Mouse (Mus musculus) natural killer cell, adult 2 months (primary cell): ENCODE data around the gene Sbf2.

Experiments
- DNase-seq, 2 experiments: peaks; one replicate each; pipeline ENCODE4 v3.0.0; 2022; ENCODE audit warnings: low spot score in 2 of 2

Sbf2 gene

GRCm38 (mm10) chr7:110279183-110279582 is 335.5 kb downstream of the Sbf2 start:
- DNase-seq: no peak

GRCm38 (mm10) chr7:110277734-110278245 is 336.9 kb downstream of the Sbf2 start:
- no peak for DNase-seq

GRCm38 (mm10) chr7:110272434-110272833 is 342.3 kb downstream of the Sbf2 start:
- DNase-seq: no peak

- no peak for DNase-seq
Measured at GRCm38 (mm10) chr7:110271814-110272213, 342.9 kb downstream of the Sbf2 start.

GRCm38 (mm10) chr7:110270455-110270854 is 344.3 kb downstream of the Sbf2 start:
- peak; percentile 56 to 67 for DNase-seq

- no peak for DNase-seq
Measured at GRCm38 (mm10) chr7:110269777-110270176, 344.9 kb downstream of the Sbf2 start.

- no peak for DNase-seq
Measured at GRCm38 (mm10) chr7:110268511-110268910, 346.2 kb downstream of the Sbf2 start.

- no peak for DNase-seq
Measured at GRCm38 (mm10) chr7:110267994-110268393, 346.7 kb downstream of the Sbf2 start.

GRCm38 (mm10) chr7:110267014-110267413 is 347.7 kb downstream of the Sbf2 start:
- no peak for DNase-seq

- DNase-seq: peak; percentile 74 to 88
Measured at GRCm38 (mm10) chr7:110265796-110266195, 348.9 kb downstream of the Sbf2 start.

GRCm38 (mm10) chr7:110263474-110263873 is 351.2 kb downstream of the Sbf2 start:
- DNase-seq: no peak

GRCm38 (mm10) chr7:110262661-110263060 is 352.1 kb downstream of the Sbf2 start:
- DNase-seq: no peak

- no peak for DNase-seq
Measured at GRCm38 (mm10) chr7:110261807-110262206, 352.9 kb downstream of the Sbf2 start.

GRCm38 (mm10) chr7:110259966-110260711 is 354.6 kb downstream of the Sbf2 start:
- DNase-seq: no peak

GRCm38 (mm10) chr7:110258196-110258950 is 356.3 kb downstream of the Sbf2 start:
- DNase-seq: no peak
